ENCODE assay signal across 23 mouse cellular contexts in genomic region chr1:188313303-188313702, GRCm38 (mm10). TPM values are rescaled to one million over a fixed set of nuclear protein-coding genes. Genes with fewer than 3 reads are reported as not detected.
DNase-seq lines count a peak whose midpoint lies in the region; ATAC-seq and TF ChIP-seq lines count a peak whose summit lies in the region.
"Had no signal": no experiment of that assay in that cellular context is flagged by ENCODE, and none has a peak within 500 bp of the region (broad histone marks: within the 10 kb centered on the region; RNA-seq: fewer than 3 reads in every experiment).

No protein-coding gene starts in this region.

- H3K36me3 ChIP-seq in forebrain, postnatal 0 days (ENCODE audit: insufficient read depth) = no peaks in the 10 kb centered on the region
- no peaks in the 10 kb centered on the region for H3K36me3 ChIP-seq in forebrain, embryonic 15.5 days
- H3K36me3 ChIP-seq: embryonic facial prominence, embryonic 10.5 days; embryonic facial prominence, embryonic 12.5 days; G1E had no signal

- no peak overlapping the region for H3K4me2 ChIP-seq in forebrain, postnatal 0 days (ENCODE audit: low read depth)
- no peak overlapping the region for H3K4me2 ChIP-seq in forebrain, embryonic 15.5 days (replicated peaks)
- H3K4me2 ChIP-seq: embryonic facial prominence, embryonic 12.5 days; forebrain, embryonic 13.5 days had no signal

- H3K4me3 ChIP-seq in forebrain, postnatal 0 days (ENCODE audit: low read depth, low read length) = no peak overlapping the region
- no peak overlapping the region for H3K4me3 ChIP-seq in forebrain, embryonic 15.5 days
- H3K4me3 ChIP-seq: embryonic facial prominence, embryonic 10.5 days; embryonic facial prominence, embryonic 12.5 days; forebrain, embryonic 13.5 days had no signal

- no peak for TF ChIP-seq CTCF in forebrain, postnatal 0 days (IDR thresholded peaks at IDR 0.05; ENCODE audit: low read depth)

- no peak for ATAC-seq in forebrain, postnatal 0 days
- ATAC-seq in forebrain, embryonic 15.5 days (replicated peaks) = no peak
- ATAC-seq: activated CD4-positive, CD25-positive, alpha-beta regulatory T cell, adult 4 months; CD4-positive, CD25-positive, alpha-beta regulatory T cell, adult 4 months; forebrain, embryonic 13.5 days; forebrain, embryonic 16.5 days; Patski had no signal

- no peaks in the 10 kb centered on the region for H3K27me3 ChIP-seq in forebrain, postnatal 0 days (ENCODE audit: insufficient read depth, low read length)
- H3K27me3 ChIP-seq in forebrain, embryonic 15.5 days = no peaks in the 10 kb centered on the region
- H3K27me3 ChIP-seq: CH12.LX; embryonic facial prominence, embryonic 12.5 days; forebrain, embryonic 13.5 days had no signal

- no peak overlapping the region for H3K27ac ChIP-seq in forebrain, postnatal 0 days (ENCODE audit: low read depth, low read length)
- H3K27ac ChIP-seq in forebrain, embryonic 15.5 days (replicated peaks) = no peak overlapping the region
- H3K27ac ChIP-seq: embryonic facial prominence, embryonic 10.5 days; embryonic facial prominence, embryonic 12.5 days; forebrain, embryonic 13.5 days had no signal

- peak; percentile 11 for DNase-seq in forebrain, postnatal 0 days
- DNase-seq in left cerebral cortex, postnatal 14 days (ENCODE audit: low spot score in 2 of 2) = peak; percentile 19 to 57
- no peak for DNase-seq in left cerebral cortex, postnatal 4 days
- DNase-seq in cerebellum, postnatal 36 days = no peak
- DNase-seq: adrenal gland, adult 8-10 months; adrenal gland, postnatal 14 days; adrenal gland, postnatal 36 days; B cell, adult 2 months; cerebellum, adult 11 months; cerebellum, adult 18-20 months; cerebellum, adult 8-10 months; cerebellum, adult 9-11 months; cerebellum, postnatal 14 days had no signal

- no peaks in the 10 kb centered on the region for H3K4me1 ChIP-seq in forebrain, postnatal 0 days (ENCODE audit: insufficient read depth)
- no peaks in the 10 kb centered on the region for H3K4me1 ChIP-seq in forebrain, embryonic 15.5 days
- H3K4me1 ChIP-seq: embryonic facial prominence, embryonic 10.5 days; embryonic facial prominence, embryonic 12.5 days; forebrain, embryonic 13.5 days had no signal

- WGBS in forebrain, postnatal 0 days = 81% methylated on average over 7 of the region's 7 CpGs
- 93% methylated on average over 7 of the region's 7 CpGs for WGBS in forebrain, embryonic 15.5 days

- intact Hi-C loops in left cerebral cortex, postnatal 14 days (cut with DNase I) = no loop called here
- intact Hi-C loops in left cerebral cortex, postnatal 4 days (cut with DNase I) = no loop called here

- H3K9ac ChIP-seq in forebrain, postnatal 0 days = no peak overlapping the region
- H3K9ac ChIP-seq in forebrain, embryonic 15.5 days (replicated peaks) = no peak overlapping the region
- H3K9ac ChIP-seq: embryonic facial prominence, embryonic 12.5 days; forebrain, embryonic 13.5 days had no signal

- no peaks in the 10 kb centered on the region for H3K9me3 ChIP-seq in forebrain, postnatal 0 days (ENCODE audit: low read length)
- H3K9me3 ChIP-seq in forebrain, embryonic 15.5 days = no peaks in the 10 kb centered on the region
- H3K9me3 ChIP-seq: embryonic facial prominence, embryonic 10.5 days; embryonic facial prominence, embryonic 12.5 days; forebrain, embryonic 13.5 days had no signal

RNA-seq across cellular contexts. Expression of gene Ush2a, which starts 51.5 kb away (rescaled TPM):
- 0.08 and 0.10 TPM in 2 replicates for total RNA-seq in forebrain, postnatal 0 days (2014; rRNA removed)
- 0.10 and 0.13 TPM in 2 replicates for polyA plus RNA-seq in forebrain, postnatal 0 days (2015; fragmentation: Nextera tagmentation; extraction: Ambion mirVana)
- 0.04 and 0.10 TPM in 2 replicates for polyA plus RNA-seq in forebrain, embryonic 15.5 days (2015; fragmentation: Nextera tagmentation; extraction: Ambion mirVana)
- under 1 TPM; 0.09 to 0.23 TPM for total RNA-seq in left cerebral cortex, postnatal 14 days (2021)
- total RNA-seq in left cerebral cortex, postnatal 4 days (2021) = under 1 TPM; 0.08 to 0.38 TPM
- total RNA-seq: CH12.LX had no signal
- polyA plus RNA-seq: G1E, Patski had no signal

Comparison
In these comparisons a context has a peak if more than half of its experiments do, and no peak if none do; other contexts are left out.
1. DNase-seq: peak in forebrain, postnatal 0 days (single experiment) and left cerebral cortex, postnatal 14 days (2 of 2); none in left cerebral cortex, postnatal 4 days (single experiment) and cerebellum, postnatal 36 days (0 of 2).